Mouse (Mus musculus) megakaryocyte progenitor cell, adult 5-6 weeks (primary cell): ENCODE data around the gene Ophn1. TPM values are rescaled to one million over a fixed set of nuclear protein-coding genes. Genes with fewer than 3 reads are reported as not detected.

ENCODE experiments used
- ATAC-seq: replicated peaks from 2 replicates; pipeline ENCODE4 v1.8.0; 2016; ENCODE audit warnings: mild to moderate bottlenecking, moderate TSS enrichment, inconsistent platforms; ENCODE audit not compliant: poor library complexity
- total RNA-seq, 2 experiments: library from RNA; stranded (forward) in 1 of 2; stranded (reverse) in 1 of 2; fragments of 157-497, 149-512 nt in 1 of 2; fragments of 200-1000 nt in 1 of 2; gene quantifications; 2 replicates each; pipeline versions ENCODE4 v1.2.3 to v1.2.4; 2015 to 2017

The Ophn1 gene
- total RNA-seq, 2 experiments from 2014 or later, result 0.89 to 2.8 TPM

- ATAC-seq, result no peak
Measured at GRCm38 (mm10) chrX:98835989-98836388, 54.8 kb downstream of the Ophn1 start.

GRCm38 (mm10) chrX:98803813-98804212 lies 87.0 kb downstream of the Ophn1 start:
- no peak for ATAC-seq

GRCm38 (mm10) chrX:98774247-98774950 lies 116.4 kb downstream of the Ophn1 start:
- ATAC-seq, result peak; percentile 93

- no peak for ATAC-seq
Measured at GRCm38 (mm10) chrX:98755089-98755488, 135.7 kb downstream of the Ophn1 start.

GRCm38 (mm10) chrX:98751279-98751817 lies 139.5 kb downstream of the Ophn1 start:
- no peak for ATAC-seq

GRCm38 (mm10) chrX:98736758-98737157 lies 154.1 kb downstream of the Ophn1 start:
- ATAC-seq, result no peak

GRCm38 (mm10) chrX:98722991-98723390 lies 167.8 kb downstream of the Ophn1 start:
- no peak for ATAC-seq

- no peak for ATAC-seq
Measured at GRCm38 (mm10) chrX:98707766-98708165, 183.1 kb downstream of the Ophn1 start.

GRCm38 (mm10) chrX:98701635-98702034 lies 189.2 kb downstream of the Ophn1 start:
- peak; percentile 87 for ATAC-seq

- ATAC-seq, result no peak
Measured at GRCm38 (mm10) chrX:98682603-98683002, 208.2 kb downstream of the Ophn1 start.

- no peak for ATAC-seq
Measured at GRCm38 (mm10) chrX:98681281-98681680, 209.5 kb downstream of the Ophn1 start.

GRCm38 (mm10) chrX:98670988-98671387 lies 219.8 kb downstream of the Ophn1 start:
- ATAC-seq, result no peak

- ATAC-seq, result no peak
Measured at GRCm38 (mm10) chrX:98651431-98651830, 239.4 kb downstream of the Ophn1 start.

GRCm38 (mm10) chrX:98628666-98629404 lies 262.0 kb downstream of the Ophn1 start:
- ATAC-seq, result no peak

GRCm38 (mm10) chrX:98618865-98619264 lies 272.0 kb downstream of the Ophn1 start:
- peak; percentile 42; the same call in 1 of the 2 replicates for ATAC-seq

- no peak for ATAC-seq
Measured at GRCm38 (mm10) chrX:98617426-98617825, 273.4 kb downstream of the Ophn1 start.

GRCm38 (mm10) chrX:98574201-98574600 lies 316.6 kb downstream of the Ophn1 start:
- no peak for ATAC-seq

- no peak for ATAC-seq
Measured at GRCm38 (mm10) chrX:98546458-98546857, 344.4 kb downstream of the Ophn1 start.

GRCm38 (mm10) chrX:98515329-98515728 lies 375.5 kb downstream of the Ophn1 start:
- ATAC-seq, result no peak

GRCm38 (mm10) chrX:98514359-98514904 lies 376.4 kb downstream of the Ophn1 start:
- peak; percentile 66 for ATAC-seq
